Mouse (Mus musculus) embryonic facial prominence, embryonic 11.5 days (tissue): ENCODE results near the gene Cbx1. TPM values are rescaled to one million over a fixed set of nuclear protein-coding genes. Genes with fewer than 3 reads are reported as not detected.

Experiments used
- ATAC-seq: fragments of 200-750 bp; cut with Nextera tagmentation; replicated peaks from 2 replicates; pipeline ENCODE4 v1.8.0; 2017; ENCODE audit warnings: low read depth; ENCODE audit not compliant: insufficient number of reproducible peaks, low FRiP score, low TSS enrichment
- DNase-seq: peaks from one replicate; pipeline ENCODE4 v3.0.0-alpha.2; 2015; ENCODE audit warnings: low spot score
- H3K27ac ChIP-seq: fragments of 300-500 bp; sonication (generic); replicated peaks from 2 replicates; pipeline ENCODE4 v1.5.1; 2014; ENCODE audit warnings: mild to moderate bottlenecking, low read depth, low read length, control low read depth
- H3K27me3 ChIP-seq: fragments of 300-500 bp; sonication (generic); 2 replicates; pipeline ENCODE4 v1.6.1; 2014; ENCODE audit warnings: mild to moderate bottlenecking, low read length, moderate library complexity, mixed read lengths; ENCODE audit not compliant: control insufficient read depth, insufficient read depth
- H3K36me3 ChIP-seq: fragments of 300-500 bp; sonication (generic); replicated peaks from 2 replicates; pipeline ENCODE4 v1.6.1; 2014; ENCODE audit warnings: low read depth, mild to moderate bottlenecking, low read length, moderate library complexity, mixed read lengths; ENCODE audit not compliant: control insufficient read depth, insufficient read depth
- H3K4me1 ChIP-seq: fragments of 300-500 bp; sonication (generic); 2 replicates; pipeline ENCODE4 v1.6.1; 2014; ENCODE audit warnings: low read length, mixed read lengths; ENCODE audit not compliant: control insufficient read depth, insufficient read depth
- H3K4me2 ChIP-seq: fragments of 300-500 bp; sonication (generic); 2 replicates; pipeline ENCODE4 v1.6.1; 2014; ENCODE audit warnings: low read depth, mild to moderate bottlenecking, control low read depth, low read length, moderate library complexity
- H3K4me3 ChIP-seq: fragments of 300-500 bp; sonication (generic); 2 replicates; pipeline ENCODE4 v1.5.1; 2014; ENCODE audit warnings: low read depth, low read length, control low read depth
- H3K9ac ChIP-seq: fragments of 300-500 bp; sonication (generic); replicated peaks from 2 replicates; pipeline ENCODE4 v1.6.1; 2014; ENCODE audit warnings: mild to moderate bottlenecking, control low read depth, low read length
- H3K9me3 ChIP-seq: fragments of 300-500 bp; sonication (generic); replicated peaks from 2 replicates; pipeline ENCODE4 v1.6.1; 2016; ENCODE audit warnings: mild to moderate bottlenecking, low read length, inconsistent platforms, mixed read lengths; ENCODE audit not compliant: control insufficient read depth
- WGBS: fragments of 180-500 bp; shearing (Covaris S2); extraction: QIAGEN DNeasy Blood & Tissue Kit; methylation state at CpG from one replicate; pipeline ENCODE4 v1.1.7; 2014; 5-methylcytosine and 5-hydroxymethylcytosine counted together
- polyA plus RNA-seq: library from polyadenylated mRNA; unstranded; fragments of >200 nt; fragmentation: Nextera tagmentation; extraction: Ambion mirVana; gene quantifications from 2 replicates; pipeline ENCODE4 v1.2.1, GENCODE M21; 2014

The Cbx1 gene
- polyA plus RNA-seq, 1 experiment from 2014 or later, result 179 TPM

GRCm38 (mm10) chr11:96767096-96767495 lies 21.8 kb upstream of the Cbx1 start:
- no peak overlapping the region for H3K4me3 ChIP-seq
- DNase-seq (peak; percentile 26), ATAC-seq (no peak)
- H3K4me1 ChIP-seq, result no peaks in the 10 kb centered on the region
- no peaks in the 10 kb centered on the region for H3K27me3 ChIP-seq
- H3K9ac ChIP-seq, result no peak overlapping the region
- 50% methylated on average over 7 of the region's 7 CpGs for WGBS
- H3K4me2 ChIP-seq, result no peak overlapping the region
- no peaks in the 10 kb centered on the region; the same call in 1 of the 2 replicates for H3K36me3 ChIP-seq
- no peaks in the 10 kb centered on the region for H3K9me3 ChIP-seq
- no peak overlapping the region for H3K27ac ChIP-seq

- H3K9ac ChIP-seq, result no peak overlapping the region
- no peaks in the 10 kb centered on the region; the same call in 1 of the 2 replicates for H3K36me3 ChIP-seq
- no peak overlapping the region for H3K4me3 ChIP-seq
- no peak for ATAC-seq
- H3K4me1 ChIP-seq, result no peaks in the 10 kb centered on the region
- H3K9me3 ChIP-seq, result no peaks in the 10 kb centered on the region
- DNase-seq, result no peak
- H3K27ac ChIP-seq, result no peak overlapping the region
- H3K4me2 ChIP-seq, result no peak overlapping the region
- H3K27me3 ChIP-seq, result no peaks in the 10 kb centered on the region
- 61% methylated on average over 9 of the region's 9 CpGs for WGBS
Measured at GRCm38 (mm10) chr11:96768240-96768639, 20.7 kb upstream of the Cbx1 start.

- Histone ChIP-seq H3K4me1 (peaks cover 3% of the 10 kb centered on the region), H3K27me3 (no peaks in the 10 kb centered on the region), H3K9ac (no peak overlapping the region), H3K4me2 (no peak overlapping the region), H3K4me3 (no peak overlapping the region), H3K9me3 (no peaks in the 10 kb centered on the region), H3K27ac (no peak overlapping the region), H3K36me3 (no peaks in the 10 kb centered on the region)
- ATAC-seq, result no peak
- no peak for DNase-seq
- WGBS, result 96% methylated on average over 9 of the region's 9 CpGs
Measured at GRCm38 (mm10) chr11:96771274-96771975, 17.5 kb upstream of the Cbx1 start.

GRCm38 (mm10) chr11:96772413-96772812 lies 16.5 kb upstream of the Cbx1 start:
- Histone ChIP-seq H3K4me3 (no peak overlapping the region), H3K4me1 (peaks cover 5% of the 10 kb centered on the region), H3K9ac (no peak overlapping the region), H3K27me3 (no peaks in the 10 kb centered on the region), H3K4me2 (no peak overlapping the region), H3K9me3 (no peaks in the 10 kb centered on the region), H3K36me3 (no peaks in the 10 kb centered on the region), H3K27ac (no peak overlapping the region)
- DNase-seq, result no peak
- ATAC-seq, result no peak
- 91% methylated on average over 9 of the region's 9 CpGs for WGBS

GRCm38 (mm10) chr11:96774536-96774935 lies 14.4 kb upstream of the Cbx1 start:
- H3K27me3 ChIP-seq, result no peaks in the 10 kb centered on the region
- no peaks in the 10 kb centered on the region for H3K36me3 ChIP-seq
- no peak for DNase-seq
- WGBS, result 86% methylated on average over 3 of the region's 3 CpGs
- no peak for ATAC-seq
- no peak overlapping the region for H3K9ac ChIP-seq
- H3K4me2 ChIP-seq, result no peak overlapping the region
- peaks cover 5% of the 10 kb centered on the region for H3K4me1 ChIP-seq
- H3K27ac ChIP-seq, result no peak overlapping the region
- H3K9me3 ChIP-seq, result no peaks in the 10 kb centered on the region
- H3K4me3 ChIP-seq, result no peak overlapping the region

- no peaks in the 10 kb centered on the region for H3K36me3 ChIP-seq
- ATAC-seq, result no peak
- no peak overlapping the region for H3K4me3 ChIP-seq
- no peak overlapping the region for H3K27ac ChIP-seq
- no peaks in the 10 kb centered on the region for H3K9me3 ChIP-seq
- 86% methylated on average over 8 of the region's 8 CpGs for WGBS
- H3K4me1 ChIP-seq, result peaks cover 5% of the 10 kb centered on the region
- no peak overlapping the region for H3K4me2 ChIP-seq
- H3K27me3 ChIP-seq, result no peaks in the 10 kb centered on the region
- DNase-seq, result no peak
- no peak overlapping the region for H3K9ac ChIP-seq
Measured at GRCm38 (mm10) chr11:96775063-96775462, 13.9 kb upstream of the Cbx1 start.

- no peaks in the 10 kb centered on the region for H3K36me3 ChIP-seq
- H3K4me3 ChIP-seq, result no peak overlapping the region
- no peak for DNase-seq
- H3K27me3 ChIP-seq, result no peaks in the 10 kb centered on the region
- WGBS, result 82% methylated on average over 7 of the region's 7 CpGs
- H3K4me1 ChIP-seq, result peaks cover 5% of the 10 kb centered on the region
- no peak overlapping the region for H3K27ac ChIP-seq
- H3K4me2 ChIP-seq, result no peak overlapping the region
- no peaks in the 10 kb centered on the region for H3K9me3 ChIP-seq
- ATAC-seq, result no peak
- no peak overlapping the region for H3K9ac ChIP-seq
Measured at GRCm38 (mm10) chr11:96775665-96776064, 13.3 kb upstream of the Cbx1 start.

- Histone ChIP-seq H3K4me2 (peak overlapping the region; percentile 55), H3K36me3 (no peaks in the 10 kb centered on the region), H3K27ac (no peak overlapping the region), H3K9ac (no peak overlapping the region; the same call in 1 of the 2 replicates), H3K4me3 (no peak overlapping the region), H3K9me3 (no peaks in the 10 kb centered on the region), H3K27me3 (no peaks in the 10 kb centered on the region), H3K4me1 (peaks cover 5% of the 10 kb centered on the region)
- ATAC-seq (no peak), DNase-seq (no peak)
- 48% methylated on average over 3 of the region's 3 CpGs for WGBS
Measured at GRCm38 (mm10) chr11:96776068-96776467, 12.9 kb upstream of the Cbx1 start.
